Mouse (Mus musculus) frontal cortex, postnatal 14 days (tissue): ENCODE measurements at regions not wholly inside any gene's neighbourhood (a gene's known extent, or its start where the extent isn't known, plus 50 kb on each side); places are given as distances from the start of the nearest gene placed in this dataset.

ENCODE experiments used
- DNase-seq, 2 experiments: peaks; one replicate each; pipeline ENCODE4 v3.0.0; 2022; ENCODE audit warnings: low spot score in 2 of 2

DNA sequence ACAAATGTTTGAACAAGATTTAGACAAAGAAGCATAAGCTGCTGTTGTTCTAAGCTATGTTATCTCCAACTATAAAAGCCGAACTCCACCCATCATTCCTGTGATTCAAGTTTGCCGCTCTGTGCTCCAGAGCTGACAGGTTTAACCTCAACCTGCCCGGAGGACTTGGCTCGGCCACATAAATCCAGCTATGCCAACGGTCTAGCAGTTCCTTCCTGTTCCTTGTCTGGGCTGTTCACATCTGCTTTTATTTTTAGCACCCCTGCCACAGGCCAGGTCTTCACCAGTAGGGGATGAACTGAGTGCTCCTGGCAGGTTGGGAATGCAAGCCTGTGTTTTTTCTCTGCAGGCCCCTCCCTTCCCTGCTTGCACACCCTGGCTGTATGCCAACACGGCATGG lies 51.8 kb upstream of the Gpr12 start:
- DNase-seq: no peak
